Mouse (Mus musculus): Measurements from ENCODE around the gene C4b.
"Not testable (repeated sequence)": the region's sequence is repeated elsewhere in the genome, so short reads cannot be mapped to it uniquely, and the experiment has no call there.

C4b gene

DNA sequence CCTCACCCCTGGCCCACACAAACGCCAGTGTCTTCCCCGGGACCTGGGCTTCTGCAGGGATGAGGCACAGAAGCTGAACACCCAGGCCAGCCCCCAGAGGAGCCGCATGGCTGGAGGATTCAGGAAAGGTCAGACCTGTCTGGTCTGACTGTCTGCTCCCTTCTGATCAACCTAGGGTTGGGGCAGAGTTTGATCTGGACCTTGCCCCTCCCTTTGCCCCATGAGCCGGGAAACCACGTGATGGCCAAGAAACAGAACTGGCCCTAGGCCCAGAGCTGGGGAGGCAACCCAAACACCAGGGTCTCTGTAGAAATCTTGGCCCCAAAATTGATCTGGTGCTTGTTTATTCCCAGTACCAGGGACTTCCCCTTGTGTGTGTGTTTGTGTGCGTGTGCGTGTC lies at the start of gene C4b:
Gene C4b (minus strand): TSS at position 164 of the 400 bp plus-strand sequence.
- no peak for DNase-seq

DNA sequence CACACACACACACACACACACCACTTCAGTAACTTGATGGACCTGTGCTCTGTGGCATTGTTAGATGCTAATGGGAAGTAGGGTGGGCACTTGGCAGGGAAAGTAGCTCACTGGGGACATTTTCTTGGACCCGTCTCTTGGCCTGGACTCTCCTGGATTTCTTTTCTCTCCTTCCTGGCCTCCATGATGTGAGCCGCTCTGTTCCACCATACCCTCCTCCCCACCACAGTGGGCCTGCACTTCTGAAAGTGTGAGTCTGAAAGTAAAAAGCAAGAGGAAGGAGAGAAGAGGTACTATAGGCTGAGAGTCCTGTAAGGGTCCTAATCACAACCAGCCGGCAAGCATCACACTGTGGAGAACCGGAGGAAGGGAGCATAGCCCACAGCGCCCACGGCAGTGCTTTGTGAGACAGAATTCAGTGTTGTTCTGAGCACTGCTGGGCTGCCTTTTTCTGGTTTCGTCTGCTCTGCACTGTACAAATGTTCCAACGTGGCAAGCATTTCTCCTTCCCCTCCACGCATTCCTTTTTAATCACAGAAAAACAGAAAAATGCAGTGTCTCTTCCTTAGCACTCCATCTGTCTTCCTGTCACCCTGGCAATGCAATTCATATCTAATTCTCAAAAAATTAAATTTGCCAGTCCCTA lies 34.1 kb upstream of the C4b start:
- no peak for DNase-seq

DNA sequence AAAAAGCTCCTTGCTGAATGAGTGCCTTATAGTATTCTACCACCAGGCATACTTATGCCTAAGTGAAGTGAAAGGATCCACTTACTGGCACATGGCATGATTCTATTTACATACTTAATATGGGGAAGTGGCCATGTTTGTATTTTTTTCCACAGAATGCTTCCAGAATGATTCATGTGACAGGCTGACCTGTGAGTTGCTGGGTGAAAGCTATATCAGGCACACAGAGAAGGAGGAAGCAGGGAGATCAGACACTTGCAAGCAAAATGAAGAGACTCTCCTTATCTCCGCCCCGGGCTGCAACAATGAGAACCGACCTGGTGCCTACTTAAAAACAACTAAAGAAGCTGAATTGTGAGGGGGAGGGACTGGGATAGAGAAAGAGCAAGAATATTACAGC lies 17.8 kb upstream of the C4b start:
- no peak for DNase-seq

DNA sequence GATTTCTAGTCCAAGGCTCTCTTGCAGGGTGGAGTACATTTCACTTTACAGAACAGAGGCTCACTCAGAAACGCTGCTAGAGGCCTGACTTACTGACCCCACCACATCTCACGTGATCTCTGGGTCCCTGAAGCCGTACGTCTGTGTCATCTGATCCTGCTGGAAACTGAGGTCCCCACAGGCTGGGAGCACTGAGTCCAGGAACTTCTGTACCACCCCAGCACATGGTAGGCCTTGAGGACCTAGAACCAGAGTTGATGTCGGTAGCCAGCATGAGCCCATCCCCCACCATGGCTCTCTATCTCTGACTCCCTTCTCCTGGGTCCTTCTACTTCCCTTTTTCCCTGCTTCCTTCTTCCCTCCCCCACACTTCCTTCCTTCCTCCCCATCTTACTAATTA lies 2.8 kb upstream of the C4b start:
- DNase-seq = no peak

DNA sequence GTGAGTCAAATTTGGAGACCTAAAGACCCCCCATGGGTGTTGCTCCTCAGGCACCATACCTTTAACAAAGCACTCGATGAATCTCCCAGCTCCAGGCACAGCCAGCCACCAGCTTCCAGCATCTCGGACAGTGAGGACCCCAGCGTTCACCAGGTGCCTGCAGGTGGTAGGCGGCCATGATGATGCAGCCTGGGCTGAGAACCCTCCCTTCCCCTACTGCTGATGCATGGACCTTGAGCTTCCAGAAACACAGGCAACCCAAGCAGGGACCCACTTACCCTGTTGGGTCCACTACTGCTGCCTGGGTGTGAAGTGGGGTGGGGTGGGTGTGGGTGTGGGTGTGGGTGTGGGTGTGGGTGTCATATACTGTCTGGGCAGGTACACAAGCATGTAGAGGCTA lies 1.5 kb upstream of the C4b start:
- not testable (repeated sequence) for DNase-seq

DNA sequence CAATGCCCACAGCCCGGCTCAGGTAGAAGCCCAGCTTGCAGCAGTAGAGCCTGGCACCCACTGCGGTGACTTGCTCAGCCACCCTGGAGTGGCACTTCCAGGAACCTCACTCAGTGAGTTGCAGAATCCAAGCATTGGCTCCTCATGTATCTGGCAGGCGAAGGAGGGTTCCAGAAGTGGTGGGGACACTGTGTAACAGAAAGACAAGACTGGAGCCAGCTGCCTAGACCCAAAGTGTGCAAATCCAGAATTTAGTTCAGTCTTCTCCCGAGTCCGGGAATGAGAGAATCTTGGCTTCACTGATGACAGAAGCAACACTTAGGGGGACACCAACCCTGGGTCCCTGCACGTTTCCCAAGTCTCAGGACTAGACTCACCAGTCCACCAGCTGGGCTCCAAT lies 929 bp upstream of the C4b start:
- DNase-seq = not testable (repeated sequence)

DNA sequence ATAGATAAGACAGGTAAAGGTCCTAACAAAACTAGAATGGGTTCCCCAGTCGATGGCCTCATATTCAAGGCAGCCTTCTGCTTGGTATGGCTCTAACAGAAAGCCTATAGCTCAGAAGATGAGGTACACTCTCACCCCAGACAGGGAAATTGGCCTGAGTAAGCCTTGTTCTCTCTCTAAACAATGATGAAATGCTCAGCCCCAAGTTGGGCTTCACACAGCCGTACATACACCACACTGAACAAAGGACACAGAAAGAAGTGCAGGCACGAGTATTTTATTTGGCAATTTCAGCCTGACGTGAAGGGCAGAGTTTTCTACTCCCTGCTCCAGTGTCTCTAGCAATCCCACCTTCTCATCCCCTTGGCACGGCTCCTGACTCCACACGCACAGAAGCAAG lies 524 bp upstream of the C4b start:
- no peak for DNase-seq

DNA sequence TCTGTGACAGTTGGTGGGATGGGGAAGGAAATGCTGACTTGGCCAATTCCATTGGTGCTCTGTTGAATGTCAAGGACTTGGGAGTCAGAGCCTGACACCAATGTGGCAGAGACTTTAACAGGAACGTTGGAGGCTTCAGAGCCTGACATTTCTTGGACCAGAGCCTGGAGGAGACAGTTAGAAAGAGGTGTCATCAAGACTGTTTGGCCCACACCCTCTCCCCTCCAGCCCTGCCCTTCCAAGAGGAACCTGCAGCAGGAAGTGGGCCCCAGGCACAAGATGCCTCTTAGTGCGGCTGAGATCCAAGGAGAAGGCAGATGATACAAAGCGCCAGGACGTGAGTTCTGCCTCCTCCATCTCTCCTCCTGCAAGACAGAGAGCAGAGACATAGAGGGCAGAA lies 3.4 kb downstream of the C4b start:
- no peak for DNase-seq

DNA sequence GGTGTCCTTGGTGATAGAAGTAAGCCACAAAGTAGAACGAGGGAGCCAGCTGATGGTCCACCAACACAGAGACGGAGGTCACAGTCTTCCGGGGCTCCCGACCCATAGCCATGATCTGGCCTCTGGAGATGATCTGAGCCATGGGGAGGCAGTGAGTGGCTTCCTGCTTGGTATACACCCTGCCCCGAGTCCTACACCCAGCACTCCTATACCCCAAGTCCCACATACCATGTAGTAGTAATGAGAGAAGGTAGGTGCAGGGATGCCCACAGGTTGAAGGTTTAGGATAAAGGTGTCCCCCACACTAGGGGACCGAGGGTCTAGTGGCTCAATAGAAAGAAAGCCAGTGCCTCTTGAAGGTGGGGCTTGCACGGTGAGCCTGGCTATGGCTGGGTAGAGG lies 4.0 kb downstream of the C4b start:
- not testable (repeated sequence) for DNase-seq

DNA sequence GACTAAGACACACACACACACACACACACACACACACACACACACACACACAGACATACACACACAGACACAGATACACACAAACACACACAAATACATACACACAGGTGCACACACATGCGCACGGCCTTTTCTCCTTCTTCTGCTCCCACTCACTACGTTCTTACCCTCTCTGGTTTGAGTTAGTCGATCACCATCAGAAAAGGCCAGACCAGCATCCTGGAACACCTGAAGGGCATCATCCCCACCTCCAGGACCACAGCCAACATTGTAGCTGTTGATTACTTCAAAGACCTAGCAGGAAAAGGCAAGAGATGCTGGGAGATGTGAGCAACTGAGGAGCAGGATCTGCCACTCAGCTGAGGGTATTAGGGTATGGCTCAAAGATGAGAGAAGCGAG lies 6.2 kb downstream of the C4b start:
- DNase-seq = not testable (repeated sequence)

DNA sequence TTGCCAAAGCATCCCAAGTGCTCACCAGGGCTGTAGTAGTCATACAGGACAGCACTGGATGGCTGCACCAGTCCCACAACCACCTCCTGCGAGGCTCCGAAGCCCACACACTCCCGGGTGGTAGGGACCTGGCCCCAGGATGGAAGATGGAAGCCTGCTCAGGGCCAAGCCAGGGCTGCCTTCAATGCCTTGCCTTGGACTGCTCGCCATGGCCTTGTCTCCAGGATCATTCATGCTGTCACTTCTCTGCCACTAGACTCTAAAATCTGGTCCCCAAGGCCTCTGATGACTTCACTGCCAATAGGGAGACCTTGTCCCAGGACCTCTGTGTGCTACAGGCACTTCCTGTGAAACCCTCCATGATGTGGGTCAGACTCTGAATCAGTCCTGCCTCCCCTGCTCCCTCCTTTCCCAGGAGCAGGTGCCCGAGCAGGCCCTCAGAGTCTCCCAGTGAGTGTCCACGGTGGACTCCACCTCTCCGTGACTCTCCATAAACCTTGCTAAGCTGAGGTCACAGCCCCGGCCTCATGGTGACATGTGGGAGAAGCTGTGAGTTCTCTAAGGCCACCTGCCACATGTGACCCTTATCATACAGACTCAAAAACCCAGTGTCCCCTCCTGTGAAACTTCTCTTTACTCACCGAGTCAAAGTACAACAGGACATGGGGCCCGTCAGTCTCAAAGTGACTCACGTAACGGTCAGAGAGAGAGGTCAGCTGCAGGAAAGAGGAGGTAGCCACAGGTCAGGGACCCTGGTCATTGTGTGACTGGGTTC lies 13.7 kb downstream of the C4b start:
- DNase-seq = not testable (repeated sequence)

DNA sequence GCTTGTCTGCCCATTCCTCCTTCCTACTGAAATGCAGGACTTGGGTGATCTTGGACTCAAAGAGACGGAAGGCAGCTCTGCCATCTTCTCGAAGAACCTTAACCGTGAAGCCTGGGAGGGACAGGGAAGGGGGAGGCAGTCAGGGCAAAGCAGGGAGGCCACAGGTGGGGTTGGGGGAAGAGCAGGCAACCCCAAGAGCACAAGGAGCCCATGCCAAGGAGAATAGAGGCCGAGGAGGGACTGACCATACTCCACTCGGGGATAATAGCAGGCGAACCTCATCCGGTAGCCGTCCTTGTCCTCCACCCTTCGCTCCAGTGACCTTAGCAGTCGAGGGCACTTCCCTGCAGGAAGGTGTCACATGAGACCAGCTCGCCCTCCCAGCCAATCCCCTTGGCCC lies 14.5 kb downstream of the C4b start:
- DNase-seq = not testable (repeated sequence)

DNA sequence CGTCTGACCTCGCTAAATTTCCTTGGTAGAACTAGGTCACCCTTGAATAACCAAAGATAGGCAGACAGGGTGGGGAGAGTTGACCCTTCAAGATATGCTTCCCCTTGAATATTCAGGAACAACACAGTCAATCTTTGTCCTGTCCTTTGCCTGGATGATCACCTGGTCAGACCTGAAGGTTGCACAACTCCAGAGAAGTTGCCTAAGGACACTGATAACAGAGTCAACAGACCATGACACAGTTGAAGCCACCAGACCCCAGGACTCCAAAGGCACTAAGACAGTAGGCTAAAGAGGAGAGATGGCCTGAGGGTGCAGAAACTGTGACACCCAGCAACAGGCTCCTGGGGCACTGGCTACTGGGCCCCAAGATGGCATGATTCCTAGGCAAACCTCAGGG lies 15.8 kb downstream of the C4b start:
- DNase-seq = no peak

DNA sequence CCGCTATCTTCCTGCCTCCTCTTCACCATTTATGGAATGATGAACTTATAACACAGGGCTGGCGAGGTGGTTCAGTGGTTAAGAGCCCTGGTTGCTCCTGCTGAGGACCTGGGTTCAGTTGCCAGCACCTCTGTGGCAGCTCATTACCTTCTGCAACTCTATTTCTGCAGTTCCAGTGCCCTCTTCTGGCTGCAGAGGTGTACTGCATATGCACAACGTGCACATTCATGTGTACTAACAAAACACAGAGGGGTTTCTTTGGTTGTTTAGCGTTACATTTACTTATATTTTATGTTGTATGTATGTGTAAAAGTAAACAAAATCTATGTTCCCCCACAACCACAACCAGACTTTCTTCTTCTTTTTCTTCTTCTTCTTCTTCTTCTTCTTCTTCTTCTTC lies 20.6 kb downstream of the C4b start:
- no peak for DNase-seq

DNA sequence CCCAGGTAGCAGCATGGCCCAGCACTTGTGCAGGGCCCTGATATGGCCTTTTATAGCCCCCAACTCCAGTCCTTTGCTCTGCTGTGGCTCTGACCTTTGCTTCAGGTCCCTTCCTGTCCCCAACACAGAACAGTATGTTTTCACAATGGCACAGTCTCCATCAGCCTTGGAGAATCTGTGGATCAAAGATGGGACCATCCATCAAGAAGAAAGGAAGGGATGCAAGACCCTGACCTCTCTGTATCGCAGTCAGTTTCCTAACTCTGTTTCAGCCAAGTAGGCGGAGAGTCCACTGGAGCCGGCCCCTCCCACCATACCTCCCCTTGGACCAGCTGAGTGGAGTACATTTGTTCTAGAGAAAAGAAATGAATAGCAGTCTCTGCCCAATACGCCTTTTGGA lies 21.4 kb downstream of the C4b start:
- DNase-seq = not testable (repeated sequence)

DNA sequence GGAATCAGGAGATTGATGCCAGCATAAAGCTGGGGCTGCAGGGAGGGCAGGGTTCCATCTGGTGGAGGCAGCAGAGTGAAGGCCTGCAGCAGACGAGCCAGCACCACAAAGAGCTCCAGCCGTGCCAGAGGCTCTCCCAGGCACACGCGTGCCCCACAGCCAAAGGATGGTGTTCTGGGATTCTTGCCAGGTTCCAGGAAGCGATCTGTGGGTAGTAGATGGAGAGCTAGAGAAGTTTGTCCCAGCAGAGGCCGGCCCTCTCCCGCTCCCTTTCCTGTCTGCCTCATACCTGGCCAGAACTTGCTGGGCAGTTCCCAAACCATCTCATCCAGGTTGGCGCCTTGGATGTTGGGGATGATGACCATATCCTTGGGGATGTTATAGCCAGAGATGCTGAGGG lies 23.8 kb downstream of the C4b start:
- not testable (repeated sequence) for DNase-seq

DNA sequence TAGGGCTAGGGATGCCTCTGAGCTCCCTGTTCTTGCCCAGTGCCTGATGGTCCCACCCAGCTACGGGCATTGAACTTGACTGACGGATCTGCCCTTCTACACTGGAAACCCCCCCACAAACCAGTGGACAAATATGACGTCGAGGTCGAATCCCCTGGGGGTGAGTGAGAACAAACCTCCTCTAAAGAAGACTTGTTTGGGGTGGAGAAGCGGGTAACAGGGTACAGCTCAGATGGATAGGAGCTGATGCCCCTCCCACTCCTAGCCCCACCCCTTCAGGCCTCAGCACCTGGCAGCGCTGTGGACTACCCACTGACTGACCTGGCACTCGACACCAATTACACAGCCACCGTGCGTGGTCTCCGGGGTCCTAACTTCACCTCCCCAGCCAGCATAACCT lies 26.3 kb downstream of the C4b start:
- DNase-seq = no peak

DNA sequence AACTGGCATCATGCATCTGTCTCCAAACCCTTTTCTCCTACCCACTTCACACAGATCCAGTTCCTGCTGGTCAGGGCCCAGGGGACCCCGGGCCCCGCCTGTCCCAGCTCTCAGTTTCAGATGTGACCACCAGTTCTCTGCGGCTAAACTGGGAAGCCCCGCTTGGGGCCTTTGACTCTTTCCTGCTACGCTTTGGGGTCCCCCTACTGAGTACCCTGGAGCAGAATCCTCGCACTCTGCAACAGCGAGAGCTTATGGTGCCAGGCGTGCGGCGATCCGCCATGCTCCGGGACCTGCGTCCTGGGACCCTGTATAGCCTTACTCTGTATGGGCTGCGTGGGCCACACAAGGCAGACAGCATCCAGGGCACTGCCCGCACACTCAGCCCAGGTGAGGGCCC lies 27.4 kb downstream of the C4b start:
- DNase-seq = no peak

DNA sequence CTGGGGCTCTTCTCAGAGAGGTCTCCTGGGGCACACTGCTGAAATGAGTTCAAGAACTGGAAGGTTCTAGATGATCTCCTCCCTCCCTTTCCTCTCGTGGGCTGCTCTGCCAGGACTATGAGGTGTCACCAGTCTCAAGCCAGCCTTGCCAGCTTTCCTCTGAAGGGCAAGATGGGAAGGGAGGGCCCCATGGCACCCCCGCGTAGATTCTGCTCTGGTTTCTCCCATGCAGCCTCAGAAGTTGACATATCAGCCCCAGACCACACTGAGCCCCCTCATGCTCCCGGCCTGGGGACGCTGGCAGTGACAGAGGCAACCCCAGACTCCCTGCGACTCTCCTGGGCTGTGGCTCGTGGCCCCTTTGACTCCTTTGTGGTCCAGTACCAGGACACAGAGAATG lies 28.2 kb downstream of the C4b start:
- not testable (repeated sequence) for DNase-seq

DNA sequence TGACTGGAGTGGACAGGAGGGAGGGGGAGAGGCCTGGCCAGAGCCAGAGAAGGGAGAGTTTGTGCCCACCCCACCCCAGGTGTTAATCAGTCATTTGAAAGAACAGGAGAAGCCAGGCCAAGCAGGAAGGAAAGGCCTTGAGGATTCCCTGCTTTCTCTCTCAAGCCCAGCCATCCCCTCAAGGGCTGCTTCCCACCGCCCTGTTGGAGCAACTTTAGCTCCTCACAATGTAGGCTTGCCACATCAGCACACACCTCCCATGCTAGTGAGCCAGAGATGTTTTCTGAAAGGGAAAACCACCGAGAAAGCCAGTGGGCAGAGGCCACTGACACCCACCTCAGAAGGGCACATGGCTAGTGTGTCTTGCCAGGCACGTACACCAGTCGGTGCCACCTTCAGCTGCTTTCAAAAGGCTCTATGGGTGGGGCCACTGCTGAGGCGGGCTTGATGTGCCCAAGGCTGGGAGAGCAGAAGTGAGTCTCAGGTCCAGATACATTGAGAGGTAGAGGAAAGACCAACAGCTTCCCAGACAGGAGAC lies 28.7 kb downstream of the C4b start:
- not testable (repeated sequence) for DNase-seq

DNA sequence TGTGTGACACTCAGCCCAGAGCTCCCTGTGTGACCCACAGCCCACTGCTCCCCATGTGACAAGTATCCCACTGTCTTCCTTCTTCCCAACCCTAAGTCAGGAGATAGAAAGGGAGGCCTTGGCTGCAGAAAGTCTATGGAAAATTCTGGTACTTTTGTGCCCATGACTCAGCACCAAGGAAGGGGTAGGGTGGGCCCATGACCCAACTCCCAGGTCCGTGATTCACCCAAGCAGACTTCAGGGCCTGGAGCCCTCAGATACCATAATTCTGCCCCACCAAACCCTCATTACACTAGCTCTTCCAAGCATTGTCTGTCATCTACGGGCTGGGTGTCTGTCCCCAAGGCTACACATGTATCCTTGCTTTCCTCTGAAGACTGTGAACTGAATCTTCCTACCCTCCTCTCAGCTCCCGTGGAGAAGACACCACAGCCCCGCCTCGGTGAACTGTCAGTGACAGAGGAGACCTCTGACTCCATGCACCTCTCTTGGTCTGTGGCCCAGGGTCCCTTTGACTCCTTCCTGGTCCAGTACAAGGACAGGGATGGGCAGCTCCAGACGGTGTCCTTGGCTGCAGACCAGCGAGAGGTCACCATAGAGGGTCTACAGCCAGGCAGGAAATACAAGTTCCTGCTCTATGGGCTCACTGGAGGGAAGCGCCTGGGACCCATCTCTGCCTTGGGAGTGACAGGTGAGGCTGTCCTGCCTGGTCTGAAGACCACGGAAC lies 29.3 kb downstream of the C4b start:
- DNase-seq = not testable (repeated sequence)

DNA sequence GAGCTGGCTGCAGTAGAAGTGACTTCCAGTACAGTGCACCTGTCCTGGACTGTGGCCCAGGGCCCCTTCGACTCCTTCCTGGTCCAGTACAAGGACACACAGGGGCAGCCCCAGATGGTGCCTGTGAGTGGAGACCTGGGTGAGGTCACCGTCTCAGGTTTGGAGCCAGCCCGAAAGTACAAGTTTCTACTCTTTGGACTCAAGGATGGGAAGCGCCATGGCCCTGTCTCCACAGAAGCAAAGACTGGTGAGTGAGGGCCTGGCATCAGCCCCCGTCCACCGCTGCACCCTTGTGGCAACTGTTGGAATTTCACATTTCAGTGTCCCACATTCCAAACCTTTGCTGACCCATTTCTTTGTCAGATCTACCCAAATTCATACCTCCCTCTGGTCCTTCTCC lies 30.7 kb downstream of the C4b start:
- DNase-seq = peak; percentile 34

DNA sequence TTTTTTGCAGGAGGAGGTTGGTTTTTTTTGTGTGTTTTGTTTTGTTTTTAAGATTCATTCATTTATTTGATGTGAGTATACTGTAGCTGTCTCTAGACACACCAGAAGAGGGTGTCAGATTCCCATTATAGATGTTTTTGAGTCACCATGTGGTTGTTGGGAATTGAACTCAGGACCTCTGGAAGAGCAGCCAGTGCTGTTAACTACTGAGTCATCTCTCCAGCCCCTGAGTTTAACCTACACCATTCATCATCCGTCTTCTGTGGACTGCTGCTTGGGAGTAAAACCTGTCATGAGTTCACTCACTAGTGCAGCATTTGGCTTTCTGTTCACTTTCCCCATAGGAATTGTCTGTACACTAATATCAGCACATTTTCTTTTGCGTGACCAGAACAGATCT lies 37.2 kb downstream of the C4b start:
- not testable (repeated sequence) for DNase-seq

DNA sequence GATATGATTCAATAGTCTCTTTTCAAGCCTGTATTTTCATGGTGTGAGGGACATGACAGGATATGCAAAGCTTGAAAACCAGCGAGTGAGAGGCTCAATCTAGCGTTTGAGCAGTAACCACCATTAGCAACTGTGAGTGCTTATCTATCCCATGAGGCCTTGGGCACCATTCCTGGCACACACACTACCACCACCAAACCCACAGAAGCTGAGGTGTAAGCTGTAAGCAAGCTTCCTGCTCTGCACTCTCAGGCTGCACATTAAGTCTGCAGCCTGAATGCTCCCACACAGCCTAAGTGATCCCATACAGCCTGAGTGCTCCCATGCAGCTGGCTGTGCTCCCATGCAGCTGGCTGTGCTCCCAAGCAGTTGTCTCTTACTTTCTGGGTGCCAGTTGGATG lies 43.0 kb downstream of the C4b start:
- DNase-seq = no peak
